Mouse (Mus musculus) C2C12 (cell line): Measurements from ENCODE around the gene Slc35f6.

Experiments
- CEBPB ChIP-seq: IDR thresholded peaks from one replicate; pipeline ENCODE4 v1.6.1; 2011; ENCODE audit warnings: low read depth, mild to moderate bottlenecking, control low read depth, moderate library complexity
- CTCF ChIP-seq: IDR thresholded peaks from one replicate; pipeline ENCODE4 v1.5.1; 2011; ENCODE audit not compliant: control insufficient read depth, insufficient read depth, insufficient read length
- FOSL1 ChIP-seq: IDR thresholded peaks from one replicate; pipeline ENCODE4 v1.8.0; 2011; ENCODE audit warnings: mild to moderate bottlenecking, low read length; ENCODE audit not compliant: poor library complexity, insufficient read depth, severe bottlenecking
- MAX ChIP-seq: IDR thresholded peaks from one replicate; pipeline ENCODE4 v1.6.1; 2011; ENCODE audit warnings: mild to moderate bottlenecking, control low read depth
- MYOD1 ChIP-seq: IDR thresholded peaks from one replicate; pipeline ENCODE4 v1.6.1; 2011; ENCODE audit warnings: low read depth; ENCODE audit not compliant: control insufficient read depth, insufficient read length
- MYOG ChIP-seq: IDR thresholded peaks from one replicate; pipeline ENCODE4 v1.6.1; 2011; ENCODE audit not compliant: control insufficient read depth, insufficient read length; ENCODE audit errors: extremely low read depth
- USF1 ChIP-seq: IDR thresholded peaks from one replicate; pipeline ENCODE4 v1.6.1; 2011; ENCODE audit warnings: low read depth, mild to moderate bottlenecking, control low read depth, moderate library complexity

DNA sequence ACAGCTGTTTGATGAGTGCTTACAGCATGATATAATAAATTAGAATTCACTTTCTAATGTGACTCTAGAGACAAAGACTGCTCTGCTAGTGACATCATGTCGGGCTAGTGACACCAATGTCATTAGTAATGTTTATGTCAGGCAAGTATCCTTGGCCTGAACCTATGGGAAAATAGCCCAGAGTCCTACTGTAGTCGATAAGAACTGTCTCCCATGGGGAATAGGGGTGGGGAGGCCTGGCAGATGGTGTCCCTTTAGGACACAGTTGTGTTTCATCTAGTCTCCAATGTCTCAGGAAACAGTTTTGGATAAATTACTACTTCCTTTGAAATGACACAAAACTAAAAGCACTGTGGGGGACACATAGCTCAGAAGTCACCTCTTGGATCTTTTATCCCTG lies 1.7 kb upstream of the Slc35f6 start:
- TF ChIP-seq CTCF (no peak), MYOG (no peak), USF1 (no peak), MYOD1 (no peak), MAX (no peak), CEBPB (no peak), FOSL1 (no peak)
